ENCODE assay signal across 14 mouse cellular contexts in genomic region chr6:114158811-114159210, GRCm38 (mm10). TPM values are rescaled to one million over a fixed set of nuclear protein-coding genes. Genes with fewer than 3 reads are reported as not detected.
A peak's percentile ranks its signal among the peaks of the same experiment; 100 is the strongest.
DNase-seq lines count a peak whose midpoint lies in the region; ATAC-seq and TF ChIP-seq lines count a peak whose summit lies in the region.
"Had no signal": no experiment of that assay in that cellular context is flagged by ENCODE, and none has a peak within 500 bp of the region (broad histone marks: within the 10 kb centered on the region; RNA-seq: fewer than 3 reads in every experiment).

No protein-coding gene starts in this region.

- H3K27me3 ChIP-seq in forebrain, postnatal 0 days (ENCODE audit: insufficient read depth, low read length): no peaks in the 10 kb centered on the region
- 0 out of 2 replicates have a peak, but pooled peaks cover 4% of the 10 kb centered on the region for H3K27me3 ChIP-seq in forebrain, embryonic 12.5 days
- H3K27me3 ChIP-seq in intestine, embryonic 16.5 days (replicated peaks; ENCODE audit: control insufficient read depth, insufficient read depth, low read length): no peaks in the 10 kb centered on the region

- 72% methylated on average over 7 of the region's 7 CpGs for WGBS in forebrain, postnatal 0 days
- WGBS in forebrain, embryonic 12.5 days: 81% methylated on average over 7 of the region's 7 CpGs
- 84% methylated on average over 7 of the region's 7 CpGs for WGBS in intestine, embryonic 16.5 days

- ATAC-seq in forebrain, postnatal 0 days: peak; percentile 73
- ATAC-seq in forebrain, embryonic 12.5 days (ENCODE audit: low FRiP score): no peak
- ATAC-seq in intestine, embryonic 16.5 days: no peak

- H3K9ac ChIP-seq in forebrain, postnatal 0 days: no peak overlapping the region
- no peak overlapping the region for H3K9ac ChIP-seq in forebrain, embryonic 12.5 days
- H3K9ac ChIP-seq in intestine, embryonic 16.5 days (ENCODE audit: low read depth, low read length): no peak overlapping the region

- peak; percentile 35 for DNase-seq in forebrain, postnatal 0 days
- DNase-seq in right cerebral cortex, postnatal 10 days (ENCODE audit: low spot score in 2 of 2): peak; percentile 80 to 84
- DNase-seq in right cerebral cortex, postnatal 25 days: no peak
- peak; percentile 43 to 65 for DNase-seq in layer of hippocampus, adult 2 months (ENCODE audit: low spot score in 2 of 2)
- DNase-seq in urinary bladder, postnatal 4 days (ENCODE audit: low spot score in 2 of 2): no peak
- no peak for DNase-seq in kidney, postnatal 36 days
- DNase-seq: adrenal gland, adult 8-10 months; heart, postnatal 10 days; kidney, postnatal 10 days; lung, adult 18-20 months had no signal

- H3K4me2 ChIP-seq in forebrain, postnatal 0 days (ENCODE audit: low read depth): no peak overlapping the region
- H3K4me2 ChIP-seq in forebrain, embryonic 12.5 days: no peak overlapping the region
- no peak overlapping the region for H3K4me2 ChIP-seq in intestine, embryonic 16.5 days (ENCODE audit: low read depth, low read length)

- no peak overlapping the region for H3K27ac ChIP-seq in forebrain, postnatal 0 days (ENCODE audit: low read depth, low read length)
- H3K27ac ChIP-seq in forebrain, embryonic 12.5 days: no peak overlapping the region
- H3K27ac ChIP-seq in layer of hippocampus, adult 2 months: peak overlapping the region; percentile 16; the same call in 1 of the 2 replicates
- H3K27ac ChIP-seq in intestine, embryonic 16.5 days (ENCODE audit: low read length): no peak overlapping the region

- TF ChIP-seq CTCF in forebrain, postnatal 0 days (IDR thresholded peaks at IDR 0.05; ENCODE audit: low read depth): no peak
- peak; percentile 35 for TF ChIP-seq CTCF in layer of hippocampus, adult 2 months (conservative IDR thresholded peaks at IDR 0.05)

- no peaks in the 10 kb centered on the region; the same call in 1 of the 2 replicates for H3K4me1 ChIP-seq in forebrain, postnatal 0 days (ENCODE audit: insufficient read depth)
- no peaks in the 10 kb centered on the region for H3K4me1 ChIP-seq in forebrain, embryonic 12.5 days
- H3K4me1 ChIP-seq in intestine, embryonic 16.5 days (ENCODE audit: control insufficient read depth, insufficient read depth, low read length): no peaks in the 10 kb centered on the region

- no peaks in the 10 kb centered on the region; the same call in 1 of the 2 replicates for H3K36me3 ChIP-seq in forebrain, postnatal 0 days (ENCODE audit: insufficient read depth)
- no peaks in the 10 kb centered on the region for H3K36me3 ChIP-seq in forebrain, embryonic 12.5 days (replicated peaks)
- no peaks in the 10 kb centered on the region for H3K36me3 ChIP-seq in intestine, embryonic 16.5 days (ENCODE audit: control insufficient read depth, insufficient read depth, low read length)

- H3K9me3 ChIP-seq in forebrain, postnatal 0 days (ENCODE audit: low read length): no peaks in the 10 kb centered on the region
- no peaks in the 10 kb centered on the region for H3K9me3 ChIP-seq in forebrain, embryonic 12.5 days
- H3K9me3 ChIP-seq in intestine, embryonic 16.5 days (ENCODE audit: control insufficient read depth, low read length): no peaks in the 10 kb centered on the region

- H3K4me3 ChIP-seq in forebrain, postnatal 0 days (ENCODE audit: low read depth, low read length): no peak overlapping the region
- no peak overlapping the region for H3K4me3 ChIP-seq in forebrain, embryonic 12.5 days (replicated peaks)
- H3K4me3 ChIP-seq in layer of hippocampus, adult 2 months: no peak overlapping the region
- no peak overlapping the region for H3K4me3 ChIP-seq in intestine, embryonic 16.5 days (ENCODE audit: low read length)

RNA-seq across cellular contexts. Expression of gene Slc6a11, which starts 27.8 kb away (rescaled TPM):
- 64.4 and 86.9 TPM in 2 replicates for total RNA-seq in forebrain, postnatal 0 days (2014; rRNA removed)
- polyA plus RNA-seq in forebrain, postnatal 0 days (2015; fragmentation: Nextera tagmentation; extraction: Ambion mirVana): 45.6 and 62.9 TPM in 2 replicates
- 1.2 and 1.9 TPM in 2 replicates for polyA plus RNA-seq in forebrain, embryonic 12.5 days (2016; fragmentation: Nextera tagmentation; extraction: Ambion mirVana)
- 10 to 100 TPM; 86.7 to 88.2 TPM for total RNA-seq in layer of hippocampus, adult 2 months (2021)
- 0.09 and 0.12 TPM in 2 replicates for polyA plus RNA-seq in intestine, embryonic 16.5 days (2015; fragmentation: Nextera tagmentation; extraction: Ambion mirVana)
- total RNA-seq: granulocyte monocyte progenitor cell, adult 5-6 weeks; heart, postnatal 10 days; megakaryocyte progenitor cell, adult 5-6 weeks had no signal

Comparison
In these comparisons a context has a peak if more than half of its experiments do, and no peak if none do; other contexts are left out.
1. DNase-seq: peak in forebrain, postnatal 0 days (single experiment), right cerebral cortex, postnatal 10 days (2 of 2) and layer of hippocampus, adult 2 months (2 of 2); none in right cerebral cortex, postnatal 25 days (single experiment), urinary bladder, postnatal 4 days (0 of 2) and kidney, postnatal 36 days (0 of 2).
2. RNA of gene Slc6a11, which starts 27.8 kb away (polyA plus RNA-seq): 45.6 to 62.9 TPM in forebrain, postnatal 0 days; 1.2 to 1.9 TPM in forebrain, embryonic 12.5 days and 0.09 to 0.12 TPM in intestine, embryonic 16.5 days; every median in the first group is over 10 times any median in the second.